Mouse (Mus musculus) G1E-ER4 (cell line): ENCODE data around the gene Samd1. TPM values are rescaled to one million over a fixed set of nuclear protein-coding genes. Genes with fewer than 3 reads are reported as not detected.

Source experiments
- GATA1 ChIP-seq: IDR thresholded peaks from one replicate; pipeline ENCODE4 v1.8.0; 2012; ENCODE audit warnings: low read length, inconsistent platforms
- polyA plus RNA-seq: library from polyadenylated mRNA; stranded (reverse); fragments of >175 nt; gene quantifications from 2 replicates; pipeline ENCODE4 v1.2.3, GENCODE M21; 2012

The Samd1 gene
- polyA plus RNA-seq, 1 experiment: 319 TPM

- no peak for TF ChIP-seq GATA1
Observed at GRCm38 (mm10) chr8:84001281-84002000, 4.0 kb downstream of the Samd1 start, which contains the start of gene 1700067K01Rik. TSS of gene 1700067K01Rik (plus strand) at chr8:84001502.

DNA sequence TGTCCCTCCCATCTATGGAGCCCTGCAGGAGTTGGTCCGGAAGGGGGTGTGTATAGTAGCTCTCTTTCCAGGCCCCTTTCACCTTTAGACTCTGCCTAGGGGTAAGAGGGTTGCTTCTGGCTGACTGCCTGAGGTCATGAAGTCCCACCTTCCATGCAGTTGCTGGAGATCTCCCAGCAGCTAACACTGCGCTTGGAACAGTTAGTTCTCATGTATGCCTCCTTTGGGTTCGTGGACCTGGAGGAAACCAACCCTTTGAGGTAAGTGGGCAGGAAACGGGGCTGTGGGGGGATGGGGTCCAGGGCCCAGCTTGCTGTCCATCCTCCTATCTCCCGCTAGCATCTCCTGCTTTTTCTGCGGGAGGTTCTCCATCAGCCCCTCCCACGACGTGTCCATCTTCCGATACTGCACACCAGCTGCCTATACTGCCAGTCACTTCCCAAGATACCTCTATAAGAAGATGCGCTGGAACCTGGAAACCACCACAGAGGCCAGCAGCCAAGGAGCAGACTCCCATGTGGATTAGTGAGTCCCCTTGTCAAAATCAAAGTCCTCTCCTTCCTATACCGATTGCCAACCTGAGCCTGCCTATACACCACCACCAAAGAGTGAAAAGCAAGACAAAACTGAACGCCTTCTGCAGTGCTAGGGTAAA lies 5.6 kb downstream of the Samd1 start:
- no peak for TF ChIP-seq GATA1

- no peak for TF ChIP-seq GATA1
Observed at GRCm38 (mm10) chr8:84003612-84004246, 6.3 kb downstream of the Samd1 start.

DNA sequence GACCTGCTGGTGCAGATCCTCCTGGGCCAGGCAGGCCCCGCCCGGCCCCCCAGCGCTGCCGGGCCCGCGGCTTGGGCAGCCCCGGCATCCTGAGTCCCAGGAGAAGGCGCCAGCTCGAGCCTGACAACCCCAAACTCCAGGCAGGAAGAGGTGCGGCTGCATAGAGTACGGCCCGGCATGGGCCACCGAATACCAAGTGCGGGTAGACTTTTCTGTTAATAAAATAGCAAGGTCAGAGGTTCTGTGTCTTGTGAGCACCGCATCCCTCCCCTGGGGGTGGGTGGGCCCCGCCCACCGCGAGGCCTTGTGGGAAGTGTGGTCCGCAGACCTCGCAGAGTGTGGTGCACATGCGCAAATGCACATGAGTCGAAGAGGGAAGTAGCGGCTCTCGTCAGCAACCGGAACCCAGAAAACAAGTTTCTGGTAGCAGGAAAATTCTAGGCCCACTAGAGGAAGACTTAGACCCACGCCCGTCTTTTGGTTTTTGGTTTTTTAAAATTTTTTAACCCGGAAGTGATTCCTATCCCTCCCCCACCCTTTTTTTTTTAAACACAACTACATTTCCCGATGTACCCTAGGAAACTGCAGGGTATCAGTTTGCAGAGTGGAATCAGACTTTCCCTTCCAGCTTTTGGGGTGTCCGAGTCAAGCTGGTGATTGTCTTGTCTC lies 7.2 kb downstream of the Samd1 start:
- no peak for TF ChIP-seq GATA1

DNA sequence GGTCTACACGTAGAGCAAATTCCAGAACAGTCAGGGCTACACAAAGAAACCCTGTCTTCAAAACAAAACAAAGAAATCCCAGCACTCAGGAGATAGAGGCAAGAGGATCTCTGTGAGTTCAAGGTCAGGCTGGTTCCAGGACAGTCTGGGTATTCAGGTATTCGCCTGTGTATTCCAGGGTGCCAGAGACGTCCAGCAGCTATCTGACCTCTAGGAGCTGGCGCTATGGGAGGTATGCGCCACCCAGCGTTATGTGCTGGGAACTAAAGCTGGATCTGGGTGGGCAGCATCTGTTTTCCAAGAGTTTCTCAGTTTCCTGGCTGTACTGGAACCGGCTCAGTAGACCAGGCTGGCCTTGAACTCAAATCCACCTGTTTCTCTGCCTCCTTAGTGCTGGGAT lies 10.9 kb downstream of the Samd1 start:
- TF ChIP-seq GATA1: no peak

- no peak for TF ChIP-seq GATA1
Observed at GRCm38 (mm10) chr8:84009876-84010275, 12.4 kb downstream of the Samd1 start.

DNA sequence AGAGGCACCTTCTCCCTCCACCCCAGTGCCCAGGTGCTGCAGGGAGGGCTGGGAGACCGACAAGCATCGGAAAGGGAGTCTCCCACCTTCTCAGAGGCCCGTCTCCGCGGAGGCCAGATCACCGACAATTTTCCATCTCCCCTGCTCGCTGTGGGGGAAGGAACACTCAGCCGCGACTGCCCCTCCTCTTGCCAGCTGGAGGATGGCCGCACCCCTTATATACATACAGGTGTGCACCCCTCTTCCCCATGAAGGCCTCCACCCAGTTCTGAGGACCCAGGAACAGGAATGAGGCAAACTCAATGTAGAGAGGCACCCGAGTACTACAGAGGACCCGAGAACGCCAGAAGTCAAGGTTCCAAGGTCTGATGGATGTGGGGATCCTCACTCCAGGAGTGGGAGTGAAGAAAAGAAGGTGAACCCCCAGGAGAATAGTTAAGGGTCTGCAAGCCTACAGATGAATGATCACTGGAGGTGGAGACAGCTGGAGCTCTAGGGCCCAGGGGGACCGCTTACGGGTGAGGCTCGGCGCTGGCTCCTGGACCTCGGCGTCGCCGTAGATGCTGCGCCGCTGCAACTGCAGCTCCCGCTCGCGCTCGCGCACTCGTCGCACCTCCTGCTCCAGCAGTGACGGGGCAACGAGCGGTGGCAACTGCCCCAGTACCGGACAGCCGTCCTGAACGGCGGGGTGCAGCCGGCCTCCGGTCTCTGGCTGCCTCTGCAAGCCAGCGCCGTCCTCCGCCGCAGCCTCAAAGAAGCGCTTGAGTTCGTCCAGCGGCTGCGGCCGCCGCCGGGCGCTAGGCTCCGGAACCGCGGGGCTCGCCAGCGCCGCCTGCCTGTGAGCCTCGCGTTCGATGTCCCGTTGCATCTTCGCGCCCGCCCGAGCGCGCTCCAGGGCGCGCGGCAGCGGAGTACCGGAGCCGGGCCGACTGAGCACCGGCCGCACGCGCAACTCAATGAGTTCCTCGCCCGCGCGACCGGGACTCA lies 13.4 kb downstream of the Samd1 start:
- TF ChIP-seq GATA1: no peak

GRCm38 (mm10) chr8:84011705-84012498 lies 14.4 kb downstream of the Samd1 start, which contains the start of gene 2210011C24Rik:
TSS of gene 2210011C24Rik (minus strand) at chr8:84012171.
- no peak for TF ChIP-seq GATA1

DNA sequence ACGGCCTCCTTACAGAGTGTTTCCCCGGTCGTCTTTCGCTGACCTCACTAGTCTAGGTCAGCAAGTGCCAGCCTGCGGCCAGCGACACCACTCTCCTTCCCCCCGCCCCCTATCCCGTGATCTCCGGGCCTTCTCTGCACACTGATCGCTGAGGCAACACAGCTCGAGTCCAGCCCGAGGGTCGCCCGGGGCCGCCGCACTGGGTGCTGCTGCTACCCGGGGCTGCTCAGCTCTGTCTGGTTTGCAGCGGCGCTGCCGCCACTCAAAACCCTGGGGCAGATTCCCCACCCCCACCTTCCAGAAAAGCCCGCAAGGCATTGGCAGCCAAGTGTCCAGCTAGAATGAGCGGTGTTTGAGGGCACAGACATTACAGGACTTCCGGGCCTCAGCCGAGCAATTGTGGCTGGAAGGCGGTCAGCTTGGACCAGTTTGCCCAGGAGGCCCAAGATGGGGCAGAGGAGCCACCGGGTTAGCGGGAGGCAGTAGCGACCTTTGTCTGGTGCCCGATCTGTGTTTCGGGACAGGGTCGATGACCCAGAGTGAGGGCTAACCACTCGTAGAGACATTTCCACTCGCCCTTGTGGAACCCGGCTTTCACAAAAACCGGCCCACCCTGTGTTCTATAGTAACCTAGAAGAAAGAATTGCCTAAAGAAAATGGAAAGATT lies 15.2 kb downstream of the Samd1 start:
- no peak for TF ChIP-seq GATA1

GRCm38 (mm10) chr8:84015833-84016232 lies 18.4 kb downstream of the Samd1 start:
- no peak for TF ChIP-seq GATA1

DNA sequence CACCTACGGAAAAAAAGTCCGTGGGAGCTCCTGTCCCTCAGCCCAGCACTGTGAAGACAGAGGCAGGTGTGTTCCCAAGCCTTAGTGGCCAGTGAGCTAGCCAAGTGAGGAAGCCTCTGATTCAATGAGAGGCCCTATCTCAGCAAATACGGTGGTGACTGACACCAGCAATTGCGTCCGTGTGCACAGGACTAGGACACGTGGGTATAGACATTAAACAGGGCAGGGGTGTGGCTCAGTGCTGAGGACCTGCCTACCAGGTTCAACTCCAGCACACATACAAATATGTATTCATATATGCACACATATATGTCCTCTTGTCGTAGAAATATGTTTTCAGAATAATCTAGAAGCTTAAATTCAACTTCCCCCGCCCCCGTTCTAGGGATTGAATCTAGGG lies 22.3 kb downstream of the Samd1 start:
- no peak for TF ChIP-seq GATA1

DNA sequence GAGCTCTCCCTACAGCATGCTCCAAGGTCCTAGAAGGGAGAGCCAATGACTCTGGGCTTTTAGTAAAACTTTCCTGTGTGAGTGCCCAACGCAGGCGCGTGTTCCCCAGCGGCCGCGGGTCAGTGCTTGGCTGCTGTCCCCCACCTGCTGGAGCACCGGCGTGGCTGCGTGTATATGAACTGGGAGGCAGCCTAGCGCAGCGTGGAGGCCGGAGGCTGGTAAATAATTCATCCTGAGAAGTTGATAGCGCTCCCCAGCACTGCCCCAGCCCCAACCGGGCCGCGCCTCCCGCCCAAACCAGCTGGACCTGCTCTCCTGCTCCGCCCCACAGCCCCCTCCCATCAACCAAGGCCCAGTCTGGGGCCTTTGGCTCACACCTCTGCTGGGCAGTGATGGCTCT lies 23.6 kb downstream of the Samd1 start, which contains the start of gene Palm3:
Palm3 (plus strand) TSS at position 376 of the 400 bp plus-strand sequence.
- TF ChIP-seq GATA1: no peak

GRCm38 (mm10) chr8:84021569-84021968 lies 24.1 kb downstream of the Samd1 start:
- TF ChIP-seq GATA1: no peak
